Mouse (Mus musculus) bone marrow, adult 2 months (tissue): ENCODE data around the gene Plcl2.

Source experiments
- CTCF ChIP-seq: fragments of 200-500 bp; IDR thresholded peaks from 2 replicates; pipeline ENCODE4 v1.5.1; 2011; ENCODE audit warnings: low read length, control low read depth; ENCODE audit not compliant: control insufficient read depth, insufficient read depth
- POLR2A ChIP-seq: fragments of 200-500 bp; IDR thresholded peaks from 2 replicates; pipeline ENCODE4 v1.6.1; 2011; ENCODE audit warnings: low read depth, mild to moderate bottlenecking, control low read depth, low read length, borderline replicate concordance; ENCODE audit not compliant: control insufficient read depth

GRCm38 (mm10) chr17:50724376-50724775, 215.2 kb downstream of the Plcl2 start:
- TF ChIP-seq CTCF (no peak), POLR2A (no peak)
